Comparison of ENCODE assay signal across 13 mouse cellular contexts in genomic region chr11:101146377-101146776, GRCm38 (mm10). TPM values are rescaled to one million over a fixed set of nuclear protein-coding genes. Genes with fewer than 3 reads are reported as not detected.
DNase-seq lines count a peak whose midpoint lies in the region; ATAC-seq and TF ChIP-seq lines count a peak whose summit lies in the region.
"Had no signal": no experiment of that assay in that cellular context is flagged by ENCODE, and none has a peak within 500 bp of the region (broad histone marks: within the 10 kb centered on the region; RNA-seq: fewer than 3 reads in every experiment).

No protein-coding gene starts in this region.

- intact Hi-C loops in left cerebral cortex, postnatal 14 days (cut with DNase I): no loop called here

- peaks cover 4% of the 10 kb centered on the region for H3K27me3 ChIP-seq in hindbrain, embryonic 13.5 days
- no peaks in the 10 kb centered on the region for H3K27me3 ChIP-seq in midbrain, postnatal 0 days (ENCODE audit: insufficient read depth, low read length)
- H3K27me3 ChIP-seq: embryonic facial prominence, embryonic 13.5 days had no signal

- H3K9me3 ChIP-seq in hindbrain, embryonic 13.5 days: no peaks in the 10 kb centered on the region
- no peaks in the 10 kb centered on the region for H3K9me3 ChIP-seq in midbrain, postnatal 0 days (ENCODE audit: low read length)
- H3K9me3 ChIP-seq: embryonic facial prominence, embryonic 13.5 days; liver, embryonic 13.5 days; megakaryocyte, embryonic 14.5 days had no signal

- TF ChIP-seq CTCF in midbrain, postnatal 0 days (IDR thresholded peaks at IDR 0.05): no peak

- no peaks in the 10 kb centered on the region for H3K36me3 ChIP-seq in hindbrain, embryonic 13.5 days
- H3K36me3 ChIP-seq in midbrain, postnatal 0 days (ENCODE audit: insufficient read depth, low read length): no peaks in the 10 kb centered on the region
- H3K36me3 ChIP-seq: embryonic facial prominence, embryonic 13.5 days; liver, embryonic 13.5 days had no signal

- no peak overlapping the region for H3K9ac ChIP-seq in hindbrain, embryonic 13.5 days
- no peak overlapping the region for H3K9ac ChIP-seq in midbrain, postnatal 0 days (replicated peaks; ENCODE audit: low read length, poor library complexity, severe bottlenecking)
- H3K9ac ChIP-seq: embryonic facial prominence, embryonic 13.5 days; liver, embryonic 13.5 days had no signal

- peak; percentile 73; the same call in 1 of the 2 replicates for ATAC-seq in hindbrain, embryonic 13.5 days (ENCODE audit: low FRiP score)
- no peak for ATAC-seq in midbrain, postnatal 0 days (ENCODE audit: low FRiP score)
- ATAC-seq: intestine, postnatal 0 days had no signal

- H3K4me2 ChIP-seq in hindbrain, embryonic 13.5 days: peak overlapping the region; percentile 33
- H3K4me2 ChIP-seq in midbrain, postnatal 0 days (ENCODE audit: low read depth, low read length, poor library complexity, severe bottlenecking): peak overlapping the region; percentile 0; the same call in 1 of the 2 replicates
- H3K4me2 ChIP-seq: embryonic facial prominence, embryonic 13.5 days; liver, embryonic 13.5 days had no signal

- WGBS in hindbrain, embryonic 13.5 days: 16% methylated on average over 10 of the region's 10 CpGs
- 10% methylated on average over 10 of the region's 10 CpGs for WGBS in midbrain, postnatal 0 days

- no peak overlapping the region for H3K4me3 ChIP-seq in hindbrain, embryonic 13.5 days
- no peak overlapping the region for H3K4me3 ChIP-seq in midbrain, postnatal 0 days (ENCODE audit: low read depth, low read length)
- H3K4me3 ChIP-seq: embryonic facial prominence, embryonic 13.5 days; liver, embryonic 13.5 days; megakaryocyte, embryonic 14.5 days had no signal

- peak overlapping the region; percentile 80 for H3K27ac ChIP-seq in hindbrain, embryonic 13.5 days
- H3K27ac ChIP-seq in midbrain, postnatal 0 days (ENCODE audit: low read depth, low read length): peak overlapping the region; percentile 21
- H3K27ac ChIP-seq: embryonic facial prominence, embryonic 13.5 days; liver, embryonic 13.5 days had no signal

- peak; percentile 42 to 59 for DNase-seq in left cerebral cortex, postnatal 14 days (ENCODE audit: low spot score in 2 of 2)
- no peak for DNase-seq in left cerebral cortex, adult 8-10 months (ENCODE audit: low spot score in 2 of 2)
- DNase-seq in embryo, embryonic 9.5 days (ENCODE audit: extremely low spot score): peak; percentile 43
- DNase-seq in midbrain, postnatal 0 days (ENCODE audit: low spot score): peak; percentile 85
- no peak for DNase-seq in MN1 (ENCODE audit: low spot score)
- no peak for DNase-seq in spleen, postnatal 4 days (ENCODE audit: low spot score in 2 of 2)
- no peak for DNase-seq in lung, postnatal 25 days (ENCODE audit: low spot score)
- DNase-seq: layer of hippocampus, postnatal 36 days; liver, embryonic 13.5 days had no signal

- peaks cover 32% of the 10 kb centered on the region for H3K4me1 ChIP-seq in hindbrain, embryonic 13.5 days (replicated peaks)
- H3K4me1 ChIP-seq in midbrain, postnatal 0 days (ENCODE audit: insufficient read depth, low read length): peaks cover 12% of the 10 kb centered on the region; the same call in 1 of the 2 replicates

RNA-seq across cellular contexts. Expression of gene Tubg2, which starts 9.3 kb away (rescaled TPM):
- total RNA-seq in left cerebral cortex, postnatal 14 days (2021): 10 to 100 TPM; 49.0 to 49.5 TPM
- 10 to 100 TPM; 53.1 to 58.8 (median 56.7) TPM for total RNA-seq in left cerebral cortex, adult 8-10 months (2022)
- 34.6 and 38.2 TPM in 2 replicates for polyA plus RNA-seq in hindbrain, embryonic 13.5 days (2015; fragmentation: Nextera tagmentation; extraction: Ambion mirVana)
- 38.4 and 40.6 TPM in 2 replicates for total RNA-seq in midbrain, postnatal 0 days (2014; rRNA removed)
- polyA plus RNA-seq in midbrain, postnatal 0 days (2015; fragmentation: Nextera tagmentation; extraction: Ambion mirVana): 86.1 and 93.8 TPM in 2 replicates

RNA-seq across cellular contexts. Expression of gene Cntnap1, which starts 23.9 kb away (rescaled TPM):
- total RNA-seq in left cerebral cortex, postnatal 14 days (2021): 100 to 1,000 TPM; 124 to 128 TPM
- total RNA-seq in left cerebral cortex, adult 8-10 months (2022): 100 to 1,000 TPM; 173 to 184 (median 176) TPM
- 2.6 and 2.8 TPM in 2 replicates for polyA plus RNA-seq in hindbrain, embryonic 13.5 days (2015; fragmentation: Nextera tagmentation; extraction: Ambion mirVana)
- 12.5 and 15.0 TPM in 2 replicates for total RNA-seq in midbrain, postnatal 0 days (2014; rRNA removed)
- 3.0 and 3.2 TPM in 2 replicates for polyA plus RNA-seq in midbrain, postnatal 0 days (2015; fragmentation: Nextera tagmentation; extraction: Ambion mirVana)

RNA-seq across cellular contexts. Expression of gene Plekhh3, which starts 24.8 kb away (rescaled TPM):
- 10 to 100 TPM in 1 of 2 experiments, 1 to 10 TPM in 1; 7.7 to 10.2 TPM for total RNA-seq in left cerebral cortex, postnatal 14 days (2021)
- total RNA-seq in left cerebral cortex, adult 8-10 months (2022): 10 to 100 TPM; 13.5 to 15.9 (median 15.3) TPM
- polyA plus RNA-seq in hindbrain, embryonic 13.5 days (2015; fragmentation: Nextera tagmentation; extraction: Ambion mirVana): 8.7 and 10.2 TPM in 2 replicates
- total RNA-seq in midbrain, postnatal 0 days (2014; rRNA removed): 13.7 and 23.4 TPM in 2 replicates
- polyA plus RNA-seq in midbrain, postnatal 0 days (2015; fragmentation: Nextera tagmentation; extraction: Ambion mirVana): 5.8 and 6.2 TPM in 2 replicates

RNA-seq across cellular contexts. Expression of gene Tubg1, which starts 26.6 kb away (rescaled TPM):
- 10 to 100 TPM; 52.1 to 52.7 TPM for total RNA-seq in left cerebral cortex, postnatal 14 days (2021)
- 10 to 100 TPM; 47.1 to 49.2 (median 47.9) TPM for total RNA-seq in left cerebral cortex, adult 8-10 months (2022)
- 79.6 and 84.0 TPM in 2 replicates for polyA plus RNA-seq in hindbrain, embryonic 13.5 days (2015; fragmentation: Nextera tagmentation; extraction: Ambion mirVana)
- 40.5 and 52.6 TPM in 2 replicates for total RNA-seq in midbrain, postnatal 0 days (2014; rRNA removed)
- polyA plus RNA-seq in midbrain, postnatal 0 days (2015; fragmentation: Nextera tagmentation; extraction: Ambion mirVana): 64.4 and 64.6 TPM in 2 replicates

RNA-seq across cellular contexts. Expression of gene Retreg3, which starts 26.7 kb away (rescaled TPM):
- total RNA-seq in left cerebral cortex, postnatal 14 days (2021): 10 to 100 TPM; 53.9 to 58.8 TPM
- 10 to 100 TPM; 50.1 to 52.2 (median 50.9) TPM for total RNA-seq in left cerebral cortex, adult 8-10 months (2022)
- 25.1 and 27.7 TPM in 2 replicates for polyA plus RNA-seq in hindbrain, embryonic 13.5 days (2015; fragmentation: Nextera tagmentation; extraction: Ambion mirVana)
- 54.9 and 61.7 TPM in 2 replicates for total RNA-seq in midbrain, postnatal 0 days (2014; rRNA removed)
- polyA plus RNA-seq in midbrain, postnatal 0 days (2015; fragmentation: Nextera tagmentation; extraction: Ambion mirVana): 24.8 and 26.0 TPM in 2 replicates

Comparison
In these comparisons a context has a peak if more than half of its experiments do, and no peak if none do; other contexts are left out.
1. DNase-seq: peak in left cerebral cortex, postnatal 14 days (2 of 2), embryo, embryonic 9.5 days (single experiment) and midbrain, postnatal 0 days (single experiment); none in left cerebral cortex, adult 8-10 months (0 of 2), MN1 (single experiment), spleen, postnatal 4 days (0 of 2) and lung, postnatal 25 days (single experiment).